Mouse (Mus musculus) myocyte (in vitro differentiated cells): ENCODE measurements at regions not wholly inside any gene's neighbourhood (a gene's known extent, or its start where the extent isn't known, plus 50 kb on each side); places are given as distances from the start of the nearest gene placed in this dataset.

Experiments
- E2F4 ChIP-seq: IDR thresholded peaks from one replicate; pipeline ENCODE4 v1.6.1; 2011; ENCODE audit warnings: mild to moderate bottlenecking, control low read depth, moderate library complexity; ENCODE audit not compliant: insufficient read depth
- MAX ChIP-seq: IDR thresholded peaks from one replicate; pipeline ENCODE4 v1.6.1; 2011; ENCODE audit warnings: low read depth, mild to moderate bottlenecking, control low read depth
- MYOG ChIP-seq, 3 experiments: IDR thresholded peaks; one replicate each; pipeline ENCODE4 v1.6.1; 2011; ENCODE audit warnings: control low read depth in 2 of 3, low read depth in 2 of 3, mild to moderate bottlenecking in 2 of 3; ENCODE audit not compliant: insufficient read length in 2 of 3, control insufficient read depth in 1 of 3, insufficient read depth in 1 of 3
- POLR2A ChIP-seq: IDR thresholded peaks from one replicate; pipeline ENCODE4 v1.6.1; 2011; ENCODE audit warnings: low read depth, mild to moderate bottlenecking, control low read depth, moderate library complexity; ENCODE audit not compliant: insufficient read length
- POLR2AphosphoS2 ChIP-seq: IDR thresholded peaks from one replicate; pipeline ENCODE4 v1.6.1; 2011; ENCODE audit warnings: low read depth, control low read depth; ENCODE audit not compliant: insufficient read length
- REST ChIP-seq: IDR thresholded peaks from one replicate; pipeline ENCODE4 v1.6.1; 2011; ENCODE audit warnings: mild to moderate bottlenecking, control low read depth, moderate library complexity; ENCODE audit not compliant: insufficient read depth, insufficient read length
- TCF12 ChIP-seq: IDR thresholded peaks from one replicate; pipeline ENCODE4 v1.6.1; 2011; ENCODE audit warnings: mild to moderate bottlenecking, control low read depth; ENCODE audit not compliant: poor library complexity, insufficient read depth, severe bottlenecking
- TCF3 ChIP-seq: IDR thresholded peaks from one replicate; pipeline ENCODE4 v1.6.1; 2011; ENCODE audit warnings: low read depth, control low read depth; ENCODE audit not compliant: insufficient read length
- USF1 ChIP-seq: IDR thresholded peaks from one replicate; pipeline ENCODE4 v1.6.1; 2011; ENCODE audit warnings: low read depth, mild to moderate bottlenecking, control low read depth, moderate library complexity

- TF ChIP-seq TCF12 (no peak), REST (no peak), POLR2A (no peak), E2F4 (no peak), POLR2AphosphoS2 (no peak), MYOG (IDR thresholded peaks at IDR 0.05; ENCODE audit: control insufficient read depth in 1 of 3, insufficient read depth in 1 of 3, insufficient read length in 2 of 3, low read depth in 2 of 3) (no peak), MAX (no peak), USF1 (no peak), TCF3 (no peak)
Measured at GRCm38 (mm10) chr4:124395069-124395965, 215.3 kb downstream of the 3100002H09Rik start.
